ENCODE assay signal across 21 mouse cellular contexts in the genomic region with DNA sequence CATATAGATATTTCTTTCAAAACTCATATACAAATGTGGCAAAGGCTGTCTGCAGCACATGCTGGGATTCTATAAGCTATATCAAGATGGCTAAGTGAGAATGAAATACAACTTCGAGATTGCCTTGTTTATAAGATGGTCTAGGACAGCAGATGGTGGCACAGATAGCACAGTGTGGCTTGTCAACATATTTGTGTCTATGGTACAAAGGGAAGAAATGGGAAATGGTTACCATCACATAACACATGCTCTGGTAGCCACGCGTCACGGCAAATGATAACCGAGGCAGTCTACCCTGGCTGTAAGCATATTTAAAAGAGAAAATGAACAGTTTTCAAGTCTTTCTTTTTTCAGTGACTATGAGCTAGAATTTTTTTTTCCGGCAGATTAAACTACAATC. TPM values are rescaled to one million over a fixed set of nuclear protein-coding genes. Genes with fewer than 3 reads are reported as not detected.
DNase-seq lines count a peak whose midpoint lies in the region; ATAC-seq and TF ChIP-seq lines count a peak whose summit lies in the region.
"Had no signal": no experiment of that assay in that cellular context is flagged by ENCODE, and none has a peak within 500 bp of the region (broad histone marks: within the 10 kb centered on the region; RNA-seq: fewer than 3 reads in every experiment).

No protein-coding gene starts in this region.

- H3K4me2 ChIP-seq in forebrain, embryonic 16.5 days (ENCODE audit: low read length) = no peak overlapping the region
- no peak overlapping the region for H3K4me2 ChIP-seq in forebrain, embryonic 15.5 days (replicated peaks)
- no peak overlapping the region for H3K4me2 ChIP-seq in lung, embryonic 16.5 days (ENCODE audit: low read depth, low read length)
- H3K4me2 ChIP-seq: embryonic facial prominence, embryonic 12.5 days; heart, embryonic 11.5 days; hindbrain, embryonic 14.5 days; intestine, embryonic 15.5 days had no signal

- H3K36me3 ChIP-seq in forebrain, embryonic 16.5 days (ENCODE audit: control insufficient read depth, insufficient read depth) = no peaks in the 10 kb centered on the region
- H3K36me3 ChIP-seq in forebrain, embryonic 15.5 days = no peaks in the 10 kb centered on the region
- H3K36me3 ChIP-seq in heart, adult 2 months (ENCODE audit: control insufficient read depth, insufficient read depth, low read length) = peaks cover 26% of the 10 kb centered on the region
- H3K36me3 ChIP-seq in lung, embryonic 16.5 days (ENCODE audit: control insufficient read depth, insufficient read depth, low read length) = no peaks in the 10 kb centered on the region; the same call in 1 of the 2 replicates
- H3K36me3 ChIP-seq: embryonic facial prominence, embryonic 12.5 days; intestine, embryonic 15.5 days had no signal

- no peak overlapping the region for H3K27ac ChIP-seq in forebrain, embryonic 16.5 days (ENCODE audit: low read length)
- no peak overlapping the region for H3K27ac ChIP-seq in forebrain, embryonic 15.5 days (replicated peaks)
- peak overlapping the region; percentile 83 for H3K27ac ChIP-seq in heart, adult 2 months
- no peak overlapping the region for H3K27ac ChIP-seq in lung, embryonic 16.5 days (ENCODE audit: low read length)
- H3K27ac ChIP-seq: embryonic facial prominence, embryonic 12.5 days; hindbrain, embryonic 14.5 days had no signal

- H3K27me3 ChIP-seq in forebrain, embryonic 16.5 days (replicated peaks; ENCODE audit: control insufficient read depth, insufficient read depth, low read length) = no peaks in the 10 kb centered on the region
- no peaks in the 10 kb centered on the region for H3K27me3 ChIP-seq in forebrain, embryonic 15.5 days
- no peaks in the 10 kb centered on the region for H3K27me3 ChIP-seq in heart, adult 2 months (ENCODE audit: control insufficient read depth, insufficient read depth, low read length)
- no peaks in the 10 kb centered on the region for H3K27me3 ChIP-seq in lung, embryonic 16.5 days (ENCODE audit: control insufficient read depth, insufficient read depth, low read depth, low read length)
- H3K27me3 ChIP-seq: CH12.LX; embryonic facial prominence, embryonic 12.5 days; intestine, embryonic 15.5 days had no signal

- 84% methylated on average over 6 of the region's 6 CpGs for WGBS in forebrain, embryonic 16.5 days
- WGBS in forebrain, embryonic 15.5 days = 86% methylated on average over 6 of the region's 6 CpGs
- 89% methylated on average over 6 of the region's 6 CpGs for WGBS in heart, adult 2 months
- 71% methylated on average over 6 of the region's 6 CpGs for WGBS in lung, embryonic 16.5 days

- no peaks in the 10 kb centered on the region for H3K79me2 ChIP-seq in heart, adult 2 months (replicated peaks; ENCODE audit: control insufficient read depth, insufficient read depth, low read length)

- H3K9ac ChIP-seq in forebrain, embryonic 16.5 days (replicated peaks; ENCODE audit: low read depth, low read length) = no peak overlapping the region
- no peak overlapping the region for H3K9ac ChIP-seq in forebrain, embryonic 15.5 days (replicated peaks)
- H3K9ac ChIP-seq in heart, adult 2 months (ENCODE audit: low read depth, low read length) = no peak overlapping the region
- H3K9ac ChIP-seq in lung, embryonic 16.5 days (ENCODE audit: low read length) = no peak overlapping the region
- H3K9ac ChIP-seq: embryonic facial prominence, embryonic 12.5 days; hindbrain, embryonic 14.5 days; intestine, embryonic 15.5 days had no signal

- no peaks in the 10 kb centered on the region for H3K4me1 ChIP-seq in forebrain, embryonic 16.5 days (replicated peaks; ENCODE audit: control insufficient read depth, insufficient read depth, low read length)
- H3K4me1 ChIP-seq in forebrain, embryonic 15.5 days = no peaks in the 10 kb centered on the region
- H3K4me1 ChIP-seq in heart, adult 2 months (ENCODE audit: control insufficient read depth, insufficient read depth, low read length) = peaks cover 8% of the 10 kb centered on the region
- peaks cover 3% of the 10 kb centered on the region; the same call in 1 of the 2 replicates for H3K4me1 ChIP-seq in lung, embryonic 16.5 days (replicated peaks; ENCODE audit: control insufficient read depth, insufficient read depth, low read length)
- H3K4me1 ChIP-seq: embryonic facial prominence, embryonic 12.5 days; intestine, embryonic 15.5 days had no signal

- intact Hi-C loops in heart, adult 2 months (cut with DNase I) = loop anchor here (5.0 kb wide), 1 partner anchor 33 kb away; a partner anchor contains a TSS
- intact Hi-C loops in heart, postnatal 14 days (cut with DNase I) = loop anchor here (5.0 kb wide), 2 partner anchors 33 to 63 kb away; a partner anchor contains a TSS

- 0 out of 2 replicates have a peak, but pooled peaks cover 2% of the 10 kb centered on the region for H3K9me3 ChIP-seq in forebrain, embryonic 16.5 days (ENCODE audit: control insufficient read depth, low read length)
- H3K9me3 ChIP-seq in forebrain, embryonic 15.5 days = no peaks in the 10 kb centered on the region
- no peaks in the 10 kb centered on the region; the same call in 1 of the 2 replicates for H3K9me3 ChIP-seq in lung, embryonic 16.5 days (ENCODE audit: control insufficient read depth, low read length)
- H3K9me3 ChIP-seq: intestine, embryonic 15.5 days had no signal

- no peak for TF ChIP-seq POLR2A in heart, adult 2 months (IDR thresholded peaks at IDR 0.05; ENCODE audit: insufficient read depth, low read depth, low read length)

- no peak for TF ChIP-seq EP300 in heart, adult 2 months (IDR thresholded peaks at IDR 0.05; ENCODE audit: insufficient read depth, low read depth, low read length)

- no peak for TF ChIP-seq CTCF in heart, adult 2 months (IDR thresholded peaks at IDR 0.05)

- peak; percentile 85 for ATAC-seq in forebrain, embryonic 16.5 days
- ATAC-seq in forebrain, embryonic 15.5 days (replicated peaks) = no peak; the same call in 1 of the 2 replicates
- ATAC-seq in lung, embryonic 16.5 days (ENCODE audit: low read depth) = peak; percentile 62; the same call in 1 of the 2 replicates
- ATAC-seq: activated CD4-positive, CD25-positive, alpha-beta regulatory T cell, adult 4 months; Patski had no signal

- no peak for DNase-seq in heart, adult 2 months
- no peak for DNase-seq in heart, postnatal 14 days
- no peak for DNase-seq in lung, postnatal 10 days
- peak; percentile 47 for DNase-seq in brain, embryonic 18.5 days (ENCODE audit: low read depth, low spot score)
- DNase-seq: adrenal gland, postnatal 14 days; cerebellum, adult 11 months; cerebellum, adult 8-10 months; cerebellum, postnatal 25 days; gastrocnemius, postnatal 25 days; kidney, adult 18-20 months had no signal

- H3K4me3 ChIP-seq in forebrain, embryonic 16.5 days (replicated peaks; ENCODE audit: low read length) = no peak overlapping the region
- no peak overlapping the region for H3K4me3 ChIP-seq in forebrain, embryonic 15.5 days
- no peak overlapping the region for H3K4me3 ChIP-seq in heart, adult 2 months
- no peak overlapping the region for H3K4me3 ChIP-seq in lung, embryonic 16.5 days (ENCODE audit: low read length)
- H3K4me3 ChIP-seq: embryonic facial prominence, embryonic 12.5 days; intestine, embryonic 15.5 days had no signal

RNA-seq across cellular contexts. Expression of a gene that starts 32.8 kb away (rescaled TPM):
- polyA plus RNA-seq in forebrain, embryonic 16.5 days (2015; fragmentation: Nextera tagmentation; extraction: Ambion mirVana) = 2.7 and 3.2 TPM in 2 replicates
- 2.9 and 3.1 TPM in 2 replicates for polyA plus RNA-seq in forebrain, embryonic 15.5 days (2015; fragmentation: Nextera tagmentation; extraction: Ambion mirVana)
- total RNA-seq in heart, adult 2 months (2021) = 100 to 1,000 TPM; 227 to 235 TPM
- polyA plus RNA-seq in heart, adult 2 months (2012; rRNA removed) = 57.8 and 100 TPM in 2 replicates
- total RNA-seq in heart, postnatal 14 days (2021) = 100 to 1,000 TPM; 223 to 229 TPM
- polyA plus RNA-seq in lung, embryonic 16.5 days (2015; fragmentation: Nextera tagmentation; extraction: Ambion mirVana) = 5.8 TPM in 2 replicates
- total RNA-seq: CH12.LX; hematopoietic stem cell, adult 5-6 weeks had no signal
- polyA plus RNA-seq: activated CD4-positive, CD25-positive, alpha-beta regulatory T cell, adult 4 months; Patski had no signal
